Mouse (Mus musculus) left cerebral cortex, adult 8-10 months (tissue): ENCODE results near the gene Akr1b3. TPM values are rescaled to one million over a fixed set of nuclear protein-coding genes. Genes with fewer than 3 reads are reported as not detected.
"Not testable (repeated sequence)": the region's sequence is repeated elsewhere in the genome, so short reads cannot be mapped to it uniquely, and the experiment has no call there.

Source experiments
- DNase-seq, 2 experiments: peaks; one replicate each; pipeline ENCODE4 v3.0.0; 2022; ENCODE audit warnings: low spot score in 2 of 2
- total RNA-seq, 4 experiments: library from RNA; stranded (reverse); gene quantifications; 2 replicates each; pipeline ENCODE4 v1.2.4; 2022

Gene Akr1b3
- 10 to 100 TPM; 42.7 to 55.3 (median 49.4) TPM for total RNA-seq

DNA sequence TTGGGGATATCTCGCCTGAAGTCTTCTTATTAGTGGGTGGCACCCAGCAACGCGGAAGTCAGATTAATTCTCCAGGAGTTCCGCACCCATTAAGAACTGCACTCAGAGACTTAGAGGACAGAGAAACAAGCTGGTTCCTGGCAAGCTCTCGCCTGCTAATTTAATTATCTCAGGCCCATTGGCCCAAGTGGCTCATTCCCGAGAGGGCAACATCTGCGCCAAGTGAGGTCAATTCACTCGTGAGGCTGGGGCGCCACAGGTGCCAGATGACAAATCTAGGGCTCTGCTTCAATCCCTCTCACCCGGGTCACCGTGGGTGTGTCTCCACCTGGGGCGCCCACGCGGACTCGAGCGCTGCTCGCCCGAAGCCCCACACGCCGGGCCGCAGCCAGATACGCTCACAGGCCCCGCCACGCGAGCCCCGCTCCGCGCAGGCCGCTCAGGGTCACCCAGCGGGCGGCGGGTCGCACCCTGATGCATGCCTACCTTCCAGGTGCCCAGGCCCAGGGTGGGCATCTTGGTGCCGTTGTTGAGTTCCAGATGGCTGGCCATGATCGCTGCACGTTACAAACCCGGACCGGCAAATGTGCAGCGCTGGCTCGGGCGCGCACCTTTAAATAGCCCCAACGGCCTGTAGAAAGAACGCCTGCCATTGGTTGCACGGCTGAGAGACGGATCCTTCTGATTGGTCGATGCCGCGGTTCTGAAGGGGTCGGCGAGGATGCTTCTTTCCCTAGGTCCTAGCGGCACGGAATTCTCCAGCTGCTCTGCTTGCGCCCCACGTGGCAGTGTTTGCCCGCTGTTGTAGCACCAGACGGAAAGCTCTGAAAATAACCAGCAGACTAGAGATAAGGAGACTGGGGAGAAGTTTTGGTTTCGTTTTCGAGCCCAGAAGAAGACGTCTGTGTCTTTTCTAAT, at the start of gene Akr1b3:
Akr1b3 (minus strand) TSS at position 625 of the 918 bp plus-strand sequence.
- DNase-seq: peak; percentile 74 to 90

DNA sequence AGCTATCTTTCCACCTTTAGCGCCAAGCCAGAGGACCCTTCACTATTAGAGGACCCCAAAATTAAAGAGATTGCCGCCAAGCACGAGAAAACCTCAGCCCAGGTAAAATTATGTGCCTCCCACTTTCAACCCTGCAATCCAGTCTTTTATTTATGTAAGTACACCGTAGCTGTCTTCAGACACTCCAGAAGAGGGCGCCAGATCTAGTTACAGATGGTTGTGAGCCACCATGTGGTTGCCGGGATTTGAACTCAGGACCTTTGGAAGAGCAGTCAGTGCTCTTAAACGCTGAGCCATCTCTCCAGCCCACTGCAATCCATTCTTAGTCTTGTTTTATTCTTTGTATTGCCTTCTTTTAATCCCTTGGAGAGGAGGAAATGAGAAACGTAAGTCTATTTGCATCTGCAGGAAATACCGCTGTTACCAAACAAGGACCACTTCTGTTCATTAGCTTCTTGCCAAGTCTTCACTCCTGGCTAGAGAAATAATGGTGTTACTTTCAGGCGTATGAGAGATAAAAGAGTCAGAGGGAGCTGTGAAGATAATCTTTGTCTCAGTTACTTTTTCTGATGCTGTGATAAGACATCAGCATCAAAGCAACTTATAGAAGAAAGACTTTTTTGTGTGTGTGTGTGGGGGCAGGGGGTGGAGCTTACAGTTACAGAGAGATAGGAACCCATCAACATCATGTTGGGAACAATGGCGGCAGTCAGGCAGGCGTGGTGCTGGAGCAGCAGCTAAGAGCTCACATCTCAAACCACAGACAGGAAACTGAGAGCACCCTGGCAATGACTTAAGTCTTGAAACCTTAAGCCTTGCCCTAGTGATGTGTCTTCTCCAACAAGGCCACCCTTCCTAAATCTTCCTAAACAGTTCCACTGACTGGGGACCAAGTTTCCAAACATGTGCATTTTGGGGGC, 47.2 kb upstream of the Akr1b3 start:
- DNase-seq: no peak

DNA sequence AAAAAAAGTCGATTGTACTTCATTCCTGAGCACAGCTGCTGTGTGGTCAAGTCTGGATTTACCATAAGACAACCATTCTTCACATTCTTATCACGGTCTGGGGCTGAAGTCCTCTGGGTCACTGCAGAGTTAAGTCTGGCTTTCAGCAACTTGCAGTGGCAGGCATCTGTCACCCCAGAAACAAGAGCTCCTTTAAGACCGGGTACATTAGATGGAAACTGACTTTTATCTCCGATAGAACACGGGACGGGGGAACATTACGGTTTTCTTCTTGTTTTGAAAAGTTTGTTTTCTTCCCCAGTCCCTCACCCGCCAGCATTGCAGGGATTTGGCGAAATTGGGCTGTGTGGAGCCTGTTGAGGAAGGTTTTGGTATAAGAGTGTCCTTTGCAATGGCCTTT, 38.6 kb upstream of the Akr1b3 start:
- DNase-seq: no peak

DNA sequence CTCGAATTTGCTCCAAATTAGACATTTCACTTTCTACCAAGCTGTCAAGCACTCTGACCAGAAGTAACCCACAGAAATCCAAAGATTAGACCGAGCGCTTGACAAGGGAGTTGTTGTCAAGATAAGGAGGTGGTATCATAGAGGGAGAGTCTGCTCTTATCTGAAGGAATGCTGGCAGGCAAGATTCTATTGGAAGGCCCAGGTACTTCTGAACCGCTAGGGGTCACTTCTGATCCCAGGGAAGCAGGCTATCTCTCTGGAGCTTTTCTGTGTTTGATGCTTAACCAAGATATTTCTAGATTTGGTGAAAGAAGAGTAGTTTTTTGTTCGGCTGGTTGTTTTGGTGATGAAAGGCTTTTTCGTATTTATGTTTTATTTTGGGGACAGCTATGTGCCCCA, 38.1 kb upstream of the Akr1b3 start:
- DNase-seq: no peak

DNA sequence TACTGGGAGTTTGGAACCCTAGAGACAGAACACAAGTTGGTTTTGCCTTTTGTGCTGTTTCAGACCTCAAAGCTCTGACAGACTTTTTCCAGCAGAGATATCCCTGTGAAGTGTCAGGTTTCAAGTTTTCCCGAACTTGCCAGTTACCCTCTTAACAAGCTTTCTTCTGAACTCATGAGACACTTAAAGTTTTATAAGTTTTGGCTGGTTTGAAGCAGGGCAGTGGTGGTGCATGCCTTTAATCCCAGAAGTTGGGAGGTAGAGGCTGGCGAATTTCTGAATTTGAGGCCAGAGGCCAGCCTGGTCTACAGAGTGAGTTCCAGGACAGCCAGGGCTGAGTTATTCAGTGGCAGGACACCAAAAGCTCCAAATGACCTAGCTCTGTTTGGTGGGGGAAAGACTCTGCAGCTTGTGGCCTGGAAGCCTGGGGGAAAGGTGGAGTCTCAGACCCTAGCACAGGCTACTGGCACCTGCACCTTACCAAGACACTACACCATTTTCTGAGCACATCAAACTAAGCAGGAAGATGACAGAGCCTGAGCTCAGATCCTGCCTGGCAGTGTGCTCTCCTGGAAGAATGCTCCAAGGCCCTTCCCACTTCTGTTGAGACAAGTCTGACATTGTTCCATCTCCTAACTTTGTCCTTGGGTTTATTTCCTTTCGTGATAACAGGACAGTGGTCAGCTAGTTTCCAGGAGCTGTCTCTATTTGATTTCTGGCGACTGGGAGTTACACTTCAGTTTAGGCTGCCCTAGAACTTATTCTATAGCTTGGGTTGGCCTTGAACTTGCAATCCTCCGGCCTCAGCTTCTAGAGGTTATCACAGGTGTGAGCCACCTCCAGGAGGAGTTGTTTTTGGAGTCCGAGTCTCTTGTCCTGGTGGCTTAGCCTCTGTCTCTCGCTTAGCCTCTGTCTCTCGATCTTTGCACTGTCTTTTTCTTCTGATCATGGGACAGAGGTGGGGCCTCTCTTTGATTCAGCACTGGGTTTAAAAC, 37.4 kb upstream of the Akr1b3 start:
- DNase-seq: no peak

DNA sequence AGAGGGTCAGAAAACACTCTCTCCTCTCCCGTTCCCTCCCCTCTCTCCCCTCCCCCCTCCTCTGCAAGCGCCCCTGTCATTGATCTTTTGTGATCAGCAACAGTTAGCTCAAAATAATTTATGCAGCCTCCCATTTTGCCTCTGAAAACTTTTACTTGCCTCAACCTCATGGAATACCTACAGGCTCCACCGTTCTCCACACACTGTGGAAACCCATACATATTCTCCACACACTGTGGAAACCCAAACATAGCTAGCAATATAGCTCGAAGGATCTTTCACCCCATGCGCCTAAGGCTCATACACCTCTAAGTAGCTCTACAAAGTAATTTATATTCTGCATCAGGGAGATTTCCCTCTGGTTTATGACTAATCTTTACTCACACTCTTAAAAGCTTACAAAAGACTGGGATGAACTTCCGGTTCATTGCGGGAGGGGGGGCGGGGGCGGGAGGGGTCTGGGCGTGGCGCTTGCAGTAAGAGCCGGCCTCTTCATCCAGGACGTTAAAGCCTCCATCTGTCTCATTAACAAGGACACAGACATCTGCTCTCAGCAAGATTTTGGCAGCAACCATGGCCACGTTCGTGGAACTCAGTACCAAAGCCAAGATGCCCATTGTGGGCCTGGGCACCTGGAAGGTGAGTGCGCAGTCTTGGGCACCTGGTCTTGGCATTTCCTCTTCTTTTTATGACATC, 36.5 kb upstream of the Akr1b3 start, which contains the start of gene Akr1b8:
Akr1b8 (plus strand) TSS at position 462 of the 696 bp plus-strand sequence.
- no peak for DNase-seq

DNA sequence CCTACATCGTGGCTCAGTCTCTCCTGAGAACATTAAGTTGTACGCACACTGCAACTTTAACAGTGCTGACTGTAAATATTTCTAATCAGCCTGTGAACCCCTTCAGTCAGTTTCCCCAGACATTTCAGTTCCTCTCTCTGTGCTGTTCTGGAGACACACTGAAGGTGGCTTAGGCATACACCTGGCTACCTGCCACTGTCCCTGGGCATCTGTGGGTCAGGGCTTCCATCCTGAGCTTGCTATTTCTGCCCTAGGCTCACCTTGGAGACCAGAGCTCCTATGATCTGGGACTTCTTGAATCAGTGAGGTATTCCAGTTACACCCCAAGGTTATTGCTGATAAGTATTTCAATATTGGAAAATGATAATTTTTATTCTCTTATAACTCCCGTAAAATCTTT, 35.1 kb upstream of the Akr1b3 start:
- DNase-seq: no peak

DNA sequence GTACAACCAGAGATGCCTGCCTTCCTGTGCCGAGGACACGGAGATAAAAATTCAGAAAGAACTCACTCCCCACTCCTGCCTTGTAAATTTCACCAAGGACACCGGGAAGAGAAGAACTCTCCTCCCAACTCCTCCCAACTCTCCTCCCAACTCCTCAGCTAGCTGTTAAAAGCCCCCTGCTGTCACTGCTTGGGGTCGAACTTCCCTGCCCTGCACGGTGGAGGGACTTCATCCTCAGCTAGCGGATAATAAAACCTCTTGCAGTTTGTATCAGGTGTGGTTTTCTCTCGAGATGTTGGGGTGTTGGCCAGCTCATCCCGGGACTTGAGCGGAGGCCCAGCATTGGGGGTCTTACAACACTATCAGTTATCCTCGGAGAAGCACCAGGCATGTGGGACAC, 34.2 kb upstream of the Akr1b3 start:
- not testable (repeated sequence) for DNase-seq

DNA sequence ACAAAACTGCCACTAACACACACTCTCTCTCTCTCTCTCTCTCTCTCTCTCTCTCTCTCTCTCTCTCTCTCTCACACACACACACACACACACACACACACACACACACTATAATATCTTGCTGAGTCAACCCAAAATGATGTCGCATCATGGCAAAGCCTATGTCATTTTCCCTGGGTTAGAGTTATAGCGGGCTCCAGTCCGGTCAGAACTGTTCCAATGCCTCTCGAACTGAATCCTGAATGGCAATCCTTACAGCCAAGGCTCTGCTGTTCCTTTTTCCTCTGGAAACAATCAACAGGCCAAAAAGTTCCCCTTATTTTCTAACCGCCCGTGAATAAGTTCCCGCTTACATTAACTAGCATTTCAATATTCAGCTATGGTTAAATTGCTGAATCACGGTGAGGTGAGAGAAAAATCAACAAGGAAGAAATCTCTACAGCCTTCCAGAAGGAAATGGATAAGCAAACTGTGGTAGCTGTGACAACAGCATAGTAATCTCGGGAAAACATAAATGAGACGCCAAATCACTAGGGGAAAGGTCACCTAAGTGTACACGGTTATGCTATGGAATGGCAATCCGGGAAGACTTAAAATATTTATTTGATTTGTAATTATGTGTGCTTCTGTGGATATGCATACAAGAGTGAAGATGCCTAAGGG, 32.9 kb upstream of the Akr1b3 start:
- DNase-seq: no peak

DNA sequence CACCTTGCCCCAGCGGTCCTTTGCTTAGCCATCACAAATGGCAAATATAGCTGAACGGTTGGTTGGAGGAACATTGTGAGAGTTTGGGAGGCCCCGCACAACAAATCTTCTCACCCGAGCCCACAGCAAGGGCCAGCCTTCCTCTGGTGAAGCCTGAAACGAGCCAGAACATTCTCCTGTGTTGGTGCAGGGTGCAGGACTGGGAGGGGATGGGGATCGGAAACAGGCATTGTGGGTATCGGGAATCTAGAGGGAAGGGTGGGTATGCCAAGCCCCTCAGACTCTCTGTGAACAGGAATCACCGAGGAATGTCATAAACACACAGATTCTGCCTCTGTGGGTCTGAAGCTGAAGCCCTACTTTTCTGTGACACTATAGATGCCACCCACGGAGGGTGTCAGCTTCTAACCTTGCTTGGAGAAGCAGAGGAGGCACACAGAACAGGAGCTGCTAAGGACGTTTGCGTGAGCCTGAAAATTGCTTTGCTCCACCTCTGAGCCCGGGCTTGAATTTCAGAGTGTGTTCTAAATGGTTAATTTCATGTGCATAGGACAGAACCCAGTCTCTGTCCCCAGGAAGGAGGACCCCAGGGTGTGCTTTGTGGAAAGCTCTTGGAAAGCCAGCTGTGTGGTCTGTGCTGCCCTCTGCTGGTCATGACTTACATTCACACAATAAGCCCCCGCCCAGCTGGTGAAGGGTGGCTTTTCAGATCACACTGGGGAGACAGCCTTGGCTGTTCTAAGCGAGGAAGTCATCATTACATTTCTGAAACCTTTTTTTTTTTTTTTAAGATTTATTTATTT, 29.0 kb upstream of the Akr1b3 start:
- DNase-seq: peak; percentile 37 to 55

DNA sequence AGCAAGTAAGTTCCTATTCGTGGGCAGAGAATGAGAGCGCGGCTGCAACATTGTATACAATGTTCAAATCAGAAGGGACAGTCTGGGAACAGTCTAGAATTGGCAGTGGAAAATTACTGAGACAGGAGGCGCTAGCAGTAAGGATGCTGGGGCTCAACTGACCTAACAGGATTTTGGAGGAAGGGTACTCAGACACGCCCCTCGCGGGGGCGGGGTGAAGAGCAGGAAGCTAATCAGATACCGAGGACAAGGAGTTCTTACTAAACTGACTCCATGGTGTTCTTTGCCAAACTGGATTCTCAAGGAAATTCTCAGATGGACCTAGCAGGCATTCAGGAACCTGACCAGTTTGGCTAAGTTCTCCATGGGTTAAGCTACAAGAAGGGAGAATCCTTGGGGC, 27.7 kb upstream of the Akr1b3 start:
- DNase-seq: no peak

DNA sequence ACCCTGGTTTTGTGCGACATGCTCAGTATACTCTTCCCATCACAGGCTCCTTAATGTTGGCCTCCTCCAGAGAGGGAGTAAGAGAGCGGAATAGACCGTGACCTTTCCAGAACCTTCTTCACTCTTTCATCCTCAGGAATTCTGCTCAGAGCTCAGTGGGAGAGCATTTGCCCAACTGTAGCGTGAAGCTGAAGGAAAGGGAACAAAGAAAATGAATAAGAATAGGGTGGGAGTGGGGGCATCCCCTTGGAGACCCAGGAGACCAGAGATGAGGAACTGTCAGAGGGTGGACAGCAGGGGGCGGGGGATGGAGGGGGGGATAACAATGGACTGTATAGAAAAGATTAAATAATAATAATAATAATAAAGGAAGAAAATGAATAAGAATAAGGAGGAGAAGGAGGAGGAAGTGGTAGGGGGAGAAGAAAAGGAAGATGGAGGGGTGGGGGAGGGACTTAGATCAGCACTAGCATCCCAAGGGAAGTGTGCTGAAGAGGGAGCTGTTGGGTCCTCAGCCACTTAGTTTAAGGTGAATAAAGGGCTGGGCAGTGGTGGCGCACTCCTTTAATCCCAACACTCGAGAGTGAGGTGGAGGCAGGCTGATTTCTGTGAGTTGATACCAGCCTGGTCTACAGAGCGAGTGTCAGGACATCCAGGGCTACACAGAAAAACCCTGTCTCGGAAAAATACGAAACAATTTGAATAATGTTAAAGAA, 27.0 kb upstream of the Akr1b3 start:
- DNase-seq: no peak

DNA sequence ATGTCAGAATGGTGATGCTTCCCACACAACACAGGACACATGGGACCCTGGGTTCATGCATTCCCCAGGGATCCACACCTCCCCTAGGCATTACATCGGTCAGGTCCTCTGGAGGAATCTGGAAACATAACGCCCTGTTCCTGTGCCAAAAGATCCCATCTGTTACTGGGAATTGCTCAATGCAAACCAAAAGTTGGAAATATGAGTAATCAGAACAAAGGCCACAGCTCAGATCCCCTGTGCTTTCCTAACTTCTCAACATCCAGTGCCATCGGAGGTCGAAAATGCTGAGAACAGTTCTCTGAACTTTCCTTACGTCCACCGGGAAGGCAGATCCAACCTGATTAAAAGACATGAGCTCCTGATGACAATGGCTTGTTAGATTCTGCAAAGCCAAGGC, 26.1 kb upstream of the Akr1b3 start:
- DNase-seq: no peak

DNA sequence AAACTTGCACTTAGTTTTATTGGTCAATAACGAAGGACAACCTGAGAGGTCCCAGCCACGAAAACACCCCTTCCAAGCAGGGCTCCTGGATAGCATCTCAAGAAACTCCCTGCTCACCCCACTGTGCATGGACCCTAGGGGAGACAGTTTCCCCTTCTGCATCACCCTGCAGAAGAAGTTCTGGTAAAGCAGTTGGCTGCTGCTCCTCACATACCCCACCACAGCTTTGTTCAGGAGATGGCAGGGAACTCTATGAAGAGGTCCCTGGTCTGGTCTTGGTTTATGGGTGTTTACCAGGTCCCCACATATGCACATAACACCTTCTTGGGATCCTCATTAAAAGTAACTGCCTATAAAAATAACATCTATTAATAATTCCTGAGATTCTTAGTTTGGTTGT, 25.2 kb upstream of the Akr1b3 start:
- DNase-seq: no peak

DNA sequence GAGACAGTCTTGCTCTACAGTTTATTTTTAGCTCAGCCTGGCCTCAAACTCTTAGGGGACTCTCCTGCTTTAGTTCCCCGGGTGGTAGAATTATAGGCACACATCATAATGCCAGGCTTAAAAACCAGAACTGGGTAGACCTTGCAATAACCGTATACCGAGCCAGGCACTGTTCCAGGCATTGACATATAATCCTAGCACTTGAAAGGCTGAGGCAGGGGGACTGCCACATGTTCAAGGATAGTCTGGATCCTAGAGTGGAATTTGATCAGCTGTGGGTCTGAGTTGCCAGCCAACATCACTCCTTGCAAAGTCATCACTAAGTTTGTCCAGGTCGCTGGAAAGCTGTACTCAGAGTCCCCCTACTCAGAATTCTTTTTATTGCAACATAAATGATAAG, 24.7 kb upstream of the Akr1b3 start:
- DNase-seq: no peak

DNA sequence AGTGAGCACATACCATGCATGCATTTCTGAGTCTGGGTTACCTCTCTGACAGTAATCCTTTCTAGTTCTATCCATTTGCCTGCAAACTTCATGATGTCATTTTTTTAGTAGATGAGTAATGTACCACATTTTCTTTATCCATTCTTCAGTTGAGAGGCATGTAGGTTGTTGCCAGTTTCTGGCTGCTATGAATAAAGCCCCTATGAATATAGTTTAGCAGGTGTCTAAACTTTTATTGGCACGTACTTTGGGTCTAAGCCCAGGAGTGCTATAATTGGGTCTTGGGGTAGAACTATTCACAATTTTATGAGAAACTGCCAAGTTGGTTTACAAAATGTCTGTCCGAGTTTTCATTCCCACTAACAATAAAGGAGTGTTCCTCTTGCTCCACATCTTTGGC, 20.5 kb upstream of the Akr1b3 start:
- no peak for DNase-seq

DNA sequence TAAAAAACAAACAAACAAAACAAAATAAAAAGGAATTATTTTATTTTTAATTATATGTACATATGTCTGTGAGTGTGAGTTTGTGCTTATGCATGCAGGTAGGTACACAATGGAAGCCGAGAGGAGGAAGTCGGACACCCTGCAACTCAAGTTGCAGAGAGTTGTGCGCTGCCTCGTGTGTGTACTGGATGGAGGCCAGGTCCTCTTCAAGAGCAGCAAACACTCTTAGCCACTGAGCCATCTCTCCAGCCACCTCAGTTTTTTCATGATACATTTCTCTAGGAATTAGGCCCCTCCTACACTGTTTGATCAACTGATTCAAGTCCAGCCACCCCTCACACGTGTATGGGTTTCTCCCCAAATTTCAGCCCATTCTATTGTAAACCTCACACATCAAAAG, 17.4 kb upstream of the Akr1b3 start:
- DNase-seq: no peak

DNA sequence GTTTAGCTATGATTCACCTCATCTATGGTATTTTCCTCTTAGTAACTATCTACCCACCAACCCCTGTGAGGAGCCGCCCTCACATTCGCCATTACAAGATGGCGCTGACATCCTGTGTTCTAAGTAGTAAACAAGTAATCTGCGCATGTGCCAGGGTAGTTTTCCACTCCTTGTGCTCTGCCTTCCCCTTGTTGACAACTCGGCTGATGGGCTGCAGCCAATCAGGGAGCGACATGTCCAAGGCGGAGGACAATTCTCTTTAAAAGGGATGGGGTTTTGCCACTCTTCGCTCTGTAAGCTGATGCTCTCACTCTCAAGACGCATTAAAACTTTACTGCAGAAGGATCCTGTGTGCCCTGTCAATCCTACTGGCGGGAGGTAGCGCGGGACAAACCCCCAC, 14.5 kb upstream of the Akr1b3 start:
- DNase-seq: not testable (repeated sequence)
